Mouse (Mus musculus) stomach, embryonic 16.5 days (tissue): ENCODE measurements around the gene Tmem189. TPM values are rescaled to one million over a fixed set of nuclear protein-coding genes. Genes with fewer than 3 reads are reported as not detected.

ENCODE experiments used
- ATAC-seq: fragments of 200-750 bp; cut with Nextera tagmentation; 2 replicates; pipeline ENCODE4 v1.8.0; 2017; ENCODE audit warnings: moderate number of reproducible peaks, moderate TSS enrichment; ENCODE audit not compliant: insufficient read depth, low FRiP score
- H3K27ac ChIP-seq: fragments of 300-500 bp; sonication (generic); 2 replicates; pipeline ENCODE4 v1.5.1; 2014; ENCODE audit warnings: low read length
- H3K27me3 ChIP-seq: fragments of 300-500 bp; sonication (generic); 2 replicates; pipeline ENCODE4 v1.6.1; 2014; ENCODE audit warnings: low read length, control low read depth, mixed read lengths; ENCODE audit not compliant: control insufficient read depth, insufficient read depth
- H3K36me3 ChIP-seq: fragments of 300-500 bp; sonication (generic); 2 replicates; pipeline ENCODE4 v1.6.1; 2014; ENCODE audit warnings: low read length; ENCODE audit not compliant: control insufficient read depth, insufficient read depth
- H3K4me1 ChIP-seq: fragments of 300-500 bp; sonication (generic); 2 replicates; pipeline ENCODE4 v1.6.1; 2014; ENCODE audit warnings: low read length, control low read depth, mixed read lengths; ENCODE audit not compliant: control insufficient read depth, insufficient read depth
- H3K4me2 ChIP-seq: fragments of 300-500 bp; sonication (generic); 2 replicates; pipeline ENCODE4 v1.6.1; 2014; ENCODE audit warnings: low read depth, low read length, mixed read lengths
- H3K4me3 ChIP-seq: fragments of 300-500 bp; sonication (generic); replicated peaks from 2 replicates; pipeline ENCODE4 v1.5.1; 2014; ENCODE audit warnings: mild to moderate bottlenecking, low read length
- H3K9ac ChIP-seq: fragments of 300-500 bp; sonication (generic); 2 replicates; pipeline ENCODE4 v1.6.1; 2014; ENCODE audit warnings: low read length
- H3K9me3 ChIP-seq: fragments of 300-500 bp; sonication (generic); replicated peaks from 2 replicates; pipeline ENCODE4 v1.6.1; 2016; ENCODE audit warnings: low read length, control low read depth; ENCODE audit not compliant: control insufficient read depth
- WGBS: fragments of 180-500 bp; shearing (Covaris S2); extraction: QIAGEN DNeasy Blood & Tissue Kit; methylation state at CpG from one replicate; pipeline ENCODE4 v1.1.7; 2014; 5-methylcytosine and 5-hydroxymethylcytosine counted together
- polyA plus RNA-seq: library from polyadenylated mRNA; unstranded; fragments of >200 nt; fragmentation: Nextera tagmentation; extraction: Ambion mirVana; gene quantifications from 2 replicates; pipeline ENCODE4 v1.2.1, GENCODE M21; 2015

Tmem189 gene
- polyA plus RNA-seq, result 35.7 and 36.8 TPM in 2 replicates

- H3K9ac ChIP-seq, result peak within 1 kb of the TSS; percentile 94
- ATAC-seq, result peak; percentile 18; the same call in 1 of the 2 replicates
- WGBS, result under 1% methylated on average over 90 of the region's 99 CpGs
These were observed at the start of gene Tmem189 for GRCm38 (mm10) chr2:167689501-167690218. Gene Tmem189 (minus strand): TSS chr2:167689822.

GRCm38 (mm10) chr2:167739030-167739429 is 49.4 kb upstream of the Tmem189 start:
- Histone ChIP-seq H3K4me1 (peaks cover 16% of the 10 kb centered on the region), H3K27me3 (no peaks in the 10 kb centered on the region), H3K9me3 (no peaks in the 10 kb centered on the region), H3K9ac (no peak overlapping the region), H3K4me3 (no peak overlapping the region), H3K27ac (0 out of 2 replicates have a peak overlapping the region, but pooled peaks have one; percentile 3), H3K36me3 (no peaks in the 10 kb centered on the region), H3K4me2 (no peak overlapping the region)
- ATAC-seq, result 0 out of 2 replicates have a peak, but pooled peaks have one; percentile 37
- WGBS, result 28% methylated on average over 6 of the region's 6 CpGs

More at GRCm38 (mm10) chr2:167689501-167690218, at the start of gene Tmem189:
- Histone ChIP-seq H3K4me2 (peak within 1 kb of the TSS; percentile 90), H3K27ac (peak within 1 kb of the TSS; percentile 90), H3K4me3 (peak within 1 kb of the TSS; percentile 80), H3K9me3 (no peaks in the 10 kb centered on the region), H3K27me3 (no peaks in the 10 kb centered on the region), H3K4me1 (peaks cover 22% of the 10 kb centered on the region), H3K36me3 (no peaks in the 10 kb centered on the region)

GRCm38 (mm10) chr2:167734861-167735260 is 45.2 kb upstream of the Tmem189 start:
- Histone ChIP-seq H3K27me3 (no peaks in the 10 kb centered on the region), H3K36me3 (no peaks in the 10 kb centered on the region), H3K4me1 (peaks cover 8% of the 10 kb centered on the region; the same call in 1 of the 2 replicates), H3K9me3 (no peaks in the 10 kb centered on the region), H3K27ac (no peak overlapping the region), H3K4me3 (no peak overlapping the region), H3K4me2 (no peak overlapping the region), H3K9ac (no peak overlapping the region)
- 70% methylated on average over 10 of the region's 10 CpGs for WGBS
- ATAC-seq, result no peak

GRCm38 (mm10) chr2:167731149-167731548 is 41.5 kb upstream of the Tmem189 start:
- no peaks in the 10 kb centered on the region for H3K9me3 ChIP-seq
- H3K4me1 ChIP-seq, result peaks cover 20% of the 10 kb centered on the region
- no peak overlapping the region for H3K4me2 ChIP-seq
- no peaks in the 10 kb centered on the region for H3K27me3 ChIP-seq
- H3K27ac ChIP-seq, result no peak overlapping the region
- H3K9ac ChIP-seq, result no peak overlapping the region
- no peaks in the 10 kb centered on the region for H3K36me3 ChIP-seq
- ATAC-seq, result peak; percentile 16; the same call in 1 of the 2 replicates
- 57% methylated on average over 13 of the region's 13 CpGs for WGBS
- no peak overlapping the region for H3K4me3 ChIP-seq

GRCm38 (mm10) chr2:167730036-167730435 is 40.4 kb upstream of the Tmem189 start:
- Histone ChIP-seq H3K4me2 (no peak overlapping the region), H3K27ac (no peak overlapping the region), H3K9ac (no peak overlapping the region), H3K27me3 (no peaks in the 10 kb centered on the region), H3K4me1 (peaks cover 20% of the 10 kb centered on the region), H3K9me3 (no peaks in the 10 kb centered on the region), H3K36me3 (no peaks in the 10 kb centered on the region), H3K4me3 (no peak overlapping the region)
- ATAC-seq, result no peak
- 62% methylated on average over 7 of the region's 7 CpGs for WGBS

- ATAC-seq, result peak; percentile 57; the same call in 1 of the 2 replicates
- no peak overlapping the region for H3K4me2 ChIP-seq
- 44% methylated on average over 13 of the region's 13 CpGs for WGBS
These were observed 37.5 kb upstream of the Tmem189 start for GRCm38 (mm10) chr2:167727161-167727560.

GRCm38 (mm10) chr2:167725879-167726278 is 36.3 kb upstream of the Tmem189 start:
- H3K27me3 ChIP-seq, result no peaks in the 10 kb centered on the region
- no peak overlapping the region for H3K4me2 ChIP-seq
- no peak overlapping the region for H3K27ac ChIP-seq
- no peak for ATAC-seq
- H3K9ac ChIP-seq, result no peak overlapping the region
- H3K4me1 ChIP-seq, result peaks cover 23% of the 10 kb centered on the region
- no peak overlapping the region for H3K4me3 ChIP-seq
- WGBS, result 85% methylated on average over 10 of the region's 10 CpGs
- no peaks in the 10 kb centered on the region for H3K36me3 ChIP-seq
- no peaks in the 10 kb centered on the region for H3K9me3 ChIP-seq

More at GRCm38 (mm10) chr2:167727161-167727560, 37.5 kb upstream of the Tmem189 start:
- no peak overlapping the region for H3K27ac ChIP-seq
- H3K9ac ChIP-seq, result peak overlapping the region; percentile 15; the same call in 1 of the 2 replicates
- H3K36me3 ChIP-seq, result no peaks in the 10 kb centered on the region
- H3K27me3 ChIP-seq, result no peaks in the 10 kb centered on the region
- peaks cover 20% of the 10 kb centered on the region for H3K4me1 ChIP-seq
- H3K9me3 ChIP-seq, result no peaks in the 10 kb centered on the region
- no peak overlapping the region for H3K4me3 ChIP-seq

GRCm38 (mm10) chr2:167723589-167724206 is 34.1 kb upstream of the Tmem189 start:
- Histone ChIP-seq H3K36me3 (no peaks in the 10 kb centered on the region), H3K27ac (no peak overlapping the region), H3K4me1 (peaks cover 16% of the 10 kb centered on the region), H3K27me3 (no peaks in the 10 kb centered on the region), H3K9me3 (no peaks in the 10 kb centered on the region), H3K9ac (no peak overlapping the region), H3K4me3 (no peak overlapping the region), H3K4me2 (no peak overlapping the region)
- no peak for ATAC-seq
- 75% methylated on average over 11 of the region's 11 CpGs for WGBS

GRCm38 (mm10) chr2:167722538-167722937 is 32.9 kb upstream of the Tmem189 start:
- Histone ChIP-seq H3K27ac (no peak overlapping the region), H3K9ac (no peak overlapping the region), H3K4me2 (no peak overlapping the region), H3K36me3 (no peaks in the 10 kb centered on the region), H3K4me1 (peaks cover 16% of the 10 kb centered on the region), H3K4me3 (no peak overlapping the region), H3K27me3 (no peaks in the 10 kb centered on the region), H3K9me3 (no peaks in the 10 kb centered on the region)
- ATAC-seq, result no peak
- 64% methylated on average over 6 of the region's 6 CpGs for WGBS
